Mouse (Mus musculus) B cell, adult 67 days (primary cell): ENCODE measurements around the gene Zmiz2. TPM values are rescaled to one million over a fixed set of nuclear protein-coding genes. Genes with fewer than 3 reads are reported as not detected.

Source experiments
- total RNA-seq, 2 experiments: library from RNA; stranded (reverse); gene quantifications; 4 replicates each; pipeline ENCODE4 v1.2.4; 2023

Zmiz2 gene
- total RNA-seq: 100 to 1,000 TPM; 166 to 195 TPM

DNA sequence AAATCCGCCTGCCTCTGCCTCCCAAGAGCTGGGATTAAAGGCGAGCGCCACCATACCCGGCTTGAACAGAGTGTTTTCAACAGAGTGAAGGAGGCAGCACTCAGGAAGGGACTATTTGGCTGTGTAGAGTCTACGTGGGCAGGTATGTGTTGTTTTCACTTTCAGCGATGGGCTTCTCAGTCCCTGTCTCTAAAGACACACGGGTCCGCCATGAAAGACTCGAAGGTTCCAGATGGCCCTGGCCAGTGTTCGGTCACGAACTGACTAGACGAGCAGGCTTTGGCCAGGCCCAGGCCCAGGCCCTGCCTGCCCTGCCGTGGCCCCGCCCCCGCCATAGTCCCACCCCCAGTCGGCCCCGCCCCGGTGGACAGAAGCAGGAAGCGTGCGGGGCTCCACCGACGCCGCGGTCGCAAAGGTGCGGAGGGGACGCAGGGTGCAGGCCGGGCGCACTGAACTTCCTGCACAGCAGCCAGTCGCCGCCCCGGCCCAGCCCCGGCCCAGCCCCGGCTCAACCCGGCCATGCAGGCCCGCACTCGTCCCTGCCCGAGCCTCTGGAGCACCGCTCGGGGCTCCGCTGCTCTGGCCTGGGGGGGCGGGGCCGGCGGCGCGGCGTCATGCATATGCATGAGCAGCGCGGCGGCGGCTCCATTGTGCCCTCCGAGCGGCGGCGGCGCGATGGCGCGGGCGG is at the start of gene Zmiz2:
Gene Zmiz2 (plus strand): TSS at position 349 of the 688 bp plus-strand sequence.

DNA sequence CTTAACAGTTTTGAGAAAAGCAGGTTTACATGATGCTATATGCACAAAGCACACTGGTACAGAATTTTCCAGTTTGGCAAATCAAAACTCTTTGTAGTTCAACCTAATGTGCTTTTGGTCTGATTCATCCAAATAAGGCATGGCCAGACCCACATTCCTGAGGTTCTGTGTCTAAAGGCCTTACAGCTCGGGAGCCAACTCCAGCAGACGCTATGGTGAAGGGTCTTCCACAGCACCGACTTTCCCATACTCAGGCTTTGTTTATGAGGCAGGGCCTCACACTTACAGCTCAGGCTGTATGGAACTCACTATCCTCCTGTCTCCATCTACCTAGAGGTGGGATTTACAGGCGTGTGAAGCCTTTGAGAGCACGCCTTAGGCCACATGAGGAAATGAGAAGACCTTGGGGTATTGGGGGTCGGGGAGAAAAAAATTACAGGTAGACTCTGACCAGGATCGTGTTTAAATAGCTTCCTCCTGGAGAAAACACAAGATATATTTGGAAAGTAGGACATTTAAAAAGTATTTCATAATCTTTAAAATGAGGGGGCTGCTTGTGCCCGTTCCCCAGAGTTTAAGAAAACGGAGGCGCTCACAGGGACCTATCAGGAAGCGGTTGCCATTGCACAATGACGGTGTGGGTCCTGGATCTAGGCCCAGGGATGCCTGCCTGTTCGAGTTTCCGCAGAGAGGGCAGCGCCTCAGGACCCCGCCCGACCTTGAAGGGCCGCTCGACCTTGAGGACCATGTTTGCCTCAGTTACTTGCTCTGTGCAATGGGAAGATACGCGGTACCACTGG is 26.1 kb downstream of the Zmiz2 start, which contains the start of gene Ppia:
Gene Ppia (plus strand): TSS at position 693 of the 800 bp plus-strand sequence.

DNA sequence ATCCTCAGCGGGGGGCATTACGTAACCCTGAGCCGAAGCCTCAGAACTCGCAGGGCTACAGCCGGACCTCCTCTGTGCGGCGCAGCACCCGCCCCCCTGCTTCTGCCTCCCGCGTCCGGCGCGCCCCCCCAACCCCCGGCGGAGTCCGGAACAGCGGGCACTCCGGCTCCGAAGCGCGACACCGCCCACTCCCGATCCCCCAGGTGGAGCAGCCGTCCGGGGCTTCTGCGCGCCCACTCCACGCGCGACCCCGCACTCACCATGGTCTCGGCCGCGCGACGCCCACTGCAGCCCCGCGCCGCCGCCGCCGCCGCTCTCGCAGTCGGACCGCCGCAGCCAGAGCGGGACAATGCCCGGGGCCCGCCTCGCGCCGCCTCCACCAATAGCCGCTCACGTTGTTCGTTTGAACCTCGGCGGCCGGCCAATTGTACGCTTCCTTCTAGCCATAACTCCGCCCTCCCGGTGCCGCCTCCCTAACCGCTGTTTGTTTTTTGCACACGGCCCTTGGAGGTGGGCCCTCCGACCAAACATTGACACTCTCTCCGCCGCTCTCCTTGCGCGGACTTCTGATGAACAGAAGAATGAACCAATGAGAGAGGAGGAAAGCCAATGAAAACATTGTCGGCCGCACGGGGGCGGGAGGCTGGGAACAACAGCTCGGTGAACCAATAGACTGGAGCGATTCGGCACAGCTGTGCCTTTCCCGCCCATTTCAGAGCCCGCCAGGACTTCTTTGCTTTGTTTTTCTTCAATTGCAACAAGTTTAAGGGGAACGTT is 55.4 kb downstream of the Zmiz2 start, which contains the start of gene H2afv:
Gene H2afv (minus strand): TSS at position 367 of the 777 bp plus-strand sequence.

Other genes starting within 250 kb of the Zmiz2 start
- under 1 TPM; 0.44 to 0.56 TPM for gene A730071L15Rik, start 189.0 kb upstream of the Zmiz2 start, total RNA-seq
- 10 to 100 TPM; 60.0 to 64.6 TPM for gene Nudcd3, start 188.7 kb upstream of the Zmiz2 start, total RNA-seq
- under 1 TPM in 1 of 2 experiments, not detected in 1; 0.12 TPM for gene Npc1l1, start 158.9 kb upstream of the Zmiz2 start, total RNA-seq
- 10 to 100 TPM; 75.0 to 81.6 TPM for gene Ddx56, start 121.3 kb upstream of the Zmiz2 start, total RNA-seq
- 10 to 100 TPM; 40.7 to 47.9 TPM for gene Tmed4, start 114.2 kb upstream of the Zmiz2 start, total RNA-seq
- gene Ogdh, start 97.4 kb upstream of the Zmiz2 start, total RNA-seq: 100 to 1,000 TPM; 203 to 204 TPM
- 1,000 to 10,000 TPM; 1,054 to 1,069 TPM for gene Ppia, start 26.4 kb downstream of the Zmiz2 start, total RNA-seq
- 10 to 100 TPM; 65.0 to 66.6 TPM for gene H2afv, start 55.4 kb downstream of the Zmiz2 start, total RNA-seq
- gene Purb, start 86.8 kb downstream of the Zmiz2 start, total RNA-seq: 10 to 100 TPM; 82.2 to 85.5 TPM
- 100 to 1,000 TPM; 309 to 327 TPM for gene Myo1g, start 131.9 kb downstream of the Zmiz2 start, total RNA-seq
- 100 to 1,000 TPM; 310 to 324 TPM for gene Ccm2, start 157.8 kb downstream of the Zmiz2 start, total RNA-seq
- under 1 TPM; 0.29 to 0.33 TPM for gene Nacad, start 217.0 kb downstream of the Zmiz2 start, total RNA-seq
- gene Tbrg4, start 237.0 kb downstream of the Zmiz2 start, total RNA-seq: 100 to 1,000 TPM; 153 to 164 TPM
- not detected for gene Wap, start 249.6 kb downstream of the Zmiz2 start, total RNA-seq